Mouse (Mus musculus): ENCODE measurements around the gene Fgfr2.

GRCm38 (mm10) chr7:130656965-130657364, 2466.2 kb downstream of the Fgfr2 start:
- TF ChIP-seq CTCF (IDR thresholded peaks at IDR 0.05; ENCODE audit: control insufficient read depth, insufficient read depth, insufficient replicate concordance, low read depth, low read length) = no peak
- no peak for TF ChIP-seq POLR2A (IDR thresholded peaks at IDR 0.05; ENCODE audit: control insufficient read depth, low read depth, low read length)
